Mouse (Mus musculus) ES-Bruce4 (cell line): Measurements from ENCODE around the gene Macrod2.

Experiments
- CTCF ChIP-seq: IDR thresholded peaks from one replicate; pipeline ENCODE4 v1.8.1; 2011; ENCODE audit warnings: low read depth, low read length
- EP300 ChIP-seq: IDR thresholded peaks from 2 replicates; pipeline ENCODE4 v1.6.1; 2011; ENCODE audit warnings: low read depth, low read length; ENCODE audit not compliant: insufficient read depth

- TF ChIP-seq CTCF (no peak), EP300 (no peak)
These were observed 269.3 kb downstream of the Macrod2 start for GRCm38 (mm10) chr2:140664381-140664780.
